Mouse (Mus musculus) lung, postnatal 0 days (tissue): Measurements from ENCODE around the gene Neu1.

ENCODE experiments used
- CTCF ChIP-seq: IDR thresholded peaks from 2 replicates; pipeline ENCODE4 v1.5.1; 2016; ENCODE audit warnings: antibody characterized with exemption, mild to moderate bottlenecking
- EP300 ChIP-seq: IDR thresholded peaks from 2 replicates; pipeline ENCODE4 v1.6.1; 2016; ENCODE audit warnings: antibody characterized with exemption, mild to moderate bottlenecking, control low read depth

DNA sequence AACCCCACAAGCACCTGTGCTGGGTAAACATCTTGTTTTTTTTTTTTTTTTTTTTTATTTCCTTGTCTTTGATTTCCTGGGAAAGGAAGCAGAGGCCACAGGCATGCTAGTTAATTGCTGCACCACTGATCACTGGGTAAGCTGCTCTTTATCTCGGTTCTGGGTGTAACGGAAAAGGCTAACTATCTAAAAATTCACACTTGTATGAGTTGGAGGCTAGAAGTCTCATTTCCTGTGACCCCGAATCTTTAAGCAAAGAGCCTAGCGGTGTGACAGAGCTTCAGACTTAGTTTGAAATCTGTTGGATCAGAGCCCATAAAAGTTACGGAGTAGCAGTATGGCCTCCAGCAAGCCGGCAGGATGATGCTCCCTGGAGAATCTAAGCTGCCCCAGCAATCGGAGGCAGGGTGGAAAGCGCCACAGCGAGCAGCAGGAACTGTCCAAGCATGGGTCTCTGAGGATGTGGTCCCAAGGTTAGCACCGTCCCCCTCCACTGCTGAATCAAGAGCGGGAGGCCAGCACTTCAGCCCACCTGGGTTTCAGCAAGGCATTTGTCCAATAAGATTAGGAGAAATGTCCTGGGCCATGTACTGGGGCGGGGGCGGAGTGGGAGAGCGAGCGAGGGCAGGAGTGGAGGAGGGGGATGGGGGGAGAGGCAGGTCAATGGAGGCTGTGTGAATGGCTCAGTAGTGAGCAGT, 10.4 kb downstream of the Neu1 start:
- TF ChIP-seq CTCF (no peak), EP300 (no peak)
